Mouse (Mus musculus) layer of hippocampus, postnatal 14 days (tissue): ENCODE data around the gene Rock2. TPM values are rescaled to one million over a fixed set of nuclear protein-coding genes. Genes with fewer than 3 reads are reported as not detected.

Source experiments
- total RNA-seq, 2 experiments: library from RNA; stranded (reverse); gene quantifications; 2 replicates each; pipeline ENCODE4 v1.2.3; 2021

Gene Rock2
- total RNA-seq, 2 experiments from 2014 or later, result 99.1 to 100 TPM

Other genes with a start within 250 kb of the Rock2 start
- 100 to 1,000 TPM; 205 to 223 TPM for gene Ntsr2, start 241.5 kb upstream of the Rock2 start, total RNA-seq
- 1 to 10 TPM in 1 of 2 experiments, under 1 TPM in 1; 0.62 to 1.1 TPM for gene Greb1, start 94.0 kb upstream of the Rock2 start, total RNA-seq
- gene E2f6, start 83.9 kb upstream of the Rock2 start, total RNA-seq, result 10 to 100 TPM; 22.6 to 27.3 TPM
- gene Pqlc3, start 105.5 kb downstream of the Rock2 start, total RNA-seq, result under 1 TPM; 0.45 to 0.99 TPM
- gene 2410004P03Rik, start 116.8 kb downstream of the Rock2 start, total RNA-seq, result 1 to 10 TPM; 1.1 to 2.4 TPM